Mouse (Mus musculus) liver, adult 2 months (tissue): ENCODE results near the gene Pcmtd2. TPM values are rescaled to one million over a fixed set of nuclear protein-coding genes. Genes with fewer than 3 reads are reported as not detected.
"Not testable (repeated sequence)": the region's sequence is repeated elsewhere in the genome, so short reads cannot be mapped to it uniquely, and the experiment has no call there.

Source experiments
- DNase-seq: peaks from one replicate; pipeline ENCODE4 v3.0.0-alpha.2; 2011; ENCODE audit warnings: low read depth, low spot score; ENCODE audit errors: extremely low read depth
- H3K27ac ChIP-seq: fragments of 200-500 bp; replicated peaks from 2 replicates; pipeline ENCODE4 v1.5.1; 2012; ENCODE audit warnings: low read depth, mild to moderate bottlenecking, control low read depth, inconsistent platforms, low read length; ENCODE audit not compliant: insufficient read depth
- H3K27me3 ChIP-seq: fragments of 200-500 bp; 2 replicates; pipeline ENCODE4 v1.6.1; 2012; ENCODE audit warnings: mild to moderate bottlenecking, moderate library complexity, low read length, inconsistent platforms; ENCODE audit not compliant: control insufficient read depth, insufficient read depth
- H3K36me3 ChIP-seq: fragments of 200-500 bp; 2 replicates; pipeline ENCODE4 v1.6.1; 2012; ENCODE audit warnings: low read length, inconsistent platforms; ENCODE audit not compliant: control insufficient read depth, insufficient read depth
- H3K4me1 ChIP-seq: fragments of 200-500 bp; 2 replicates; pipeline ENCODE4 v1.6.1; 2011; ENCODE audit warnings: low read length; ENCODE audit not compliant: control insufficient read depth, insufficient read depth
- H3K4me3 ChIP-seq: fragments of 200-500 bp; 2 replicates; pipeline ENCODE4 v1.5.1; 2011; ENCODE audit warnings: low read depth, mild to moderate bottlenecking, control low read depth, low read length, moderate library complexity; ENCODE audit not compliant: insufficient read depth
- H3K79me2 ChIP-seq: fragments of 200-500 bp; 2 replicates; pipeline ENCODE4 v1.6.1; 2012; ENCODE audit warnings: inconsistent platforms, mild to moderate bottlenecking, low read length, moderate library complexity; ENCODE audit not compliant: control insufficient read depth, insufficient read depth
- H3K9ac ChIP-seq: fragments of 200-500 bp; 2 replicates; pipeline ENCODE4 v1.6.1; 2012; ENCODE audit warnings: low read depth, mild to moderate bottlenecking, control low read depth, inconsistent platforms, low read length
- CTCF ChIP-seq: fragments of 200-500 bp; IDR thresholded peaks from 2 replicates; pipeline ENCODE4 v1.5.1; 2011; ENCODE audit warnings: low read depth, low read length, control low read depth
- POLR2A ChIP-seq: fragments of 200-500 bp; IDR thresholded peaks from 2 replicates; pipeline ENCODE4 v1.6.1; 2011; ENCODE audit warnings: low read length, control low read depth; ENCODE audit not compliant: insufficient read depth; ENCODE audit errors: extremely low read depth
- WGBS: fragments of 180-500 bp; shearing (Covaris S2); methylation state at CpG from one replicate; pipeline ENCODE4 v1.1.7; 2018; 5-methylcytosine and 5-hydroxymethylcytosine counted together
- polyA plus RNA-seq: library from polyadenylated mRNA; depleted of rRNA; stranded (reverse); fragments of >200 nt; gene quantifications from 2 replicates; pipeline ENCODE4 v1.2.3, GENCODE M21; 2012; rRNA removed
- total RNA-seq: library from RNA; depleted of rRNA; stranded (reverse); fragments of >200 nt; gene quantifications from 2 replicates; pipeline ENCODE4 v1.2.3, GENCODE M21; 2014; rRNA removed

The Pcmtd2 gene
- total RNA-seq (39.2 and 39.5 TPM in 2 replicates), polyA plus RNA-seq (17.1 and 19.4 TPM in 2 replicates)

DNA sequence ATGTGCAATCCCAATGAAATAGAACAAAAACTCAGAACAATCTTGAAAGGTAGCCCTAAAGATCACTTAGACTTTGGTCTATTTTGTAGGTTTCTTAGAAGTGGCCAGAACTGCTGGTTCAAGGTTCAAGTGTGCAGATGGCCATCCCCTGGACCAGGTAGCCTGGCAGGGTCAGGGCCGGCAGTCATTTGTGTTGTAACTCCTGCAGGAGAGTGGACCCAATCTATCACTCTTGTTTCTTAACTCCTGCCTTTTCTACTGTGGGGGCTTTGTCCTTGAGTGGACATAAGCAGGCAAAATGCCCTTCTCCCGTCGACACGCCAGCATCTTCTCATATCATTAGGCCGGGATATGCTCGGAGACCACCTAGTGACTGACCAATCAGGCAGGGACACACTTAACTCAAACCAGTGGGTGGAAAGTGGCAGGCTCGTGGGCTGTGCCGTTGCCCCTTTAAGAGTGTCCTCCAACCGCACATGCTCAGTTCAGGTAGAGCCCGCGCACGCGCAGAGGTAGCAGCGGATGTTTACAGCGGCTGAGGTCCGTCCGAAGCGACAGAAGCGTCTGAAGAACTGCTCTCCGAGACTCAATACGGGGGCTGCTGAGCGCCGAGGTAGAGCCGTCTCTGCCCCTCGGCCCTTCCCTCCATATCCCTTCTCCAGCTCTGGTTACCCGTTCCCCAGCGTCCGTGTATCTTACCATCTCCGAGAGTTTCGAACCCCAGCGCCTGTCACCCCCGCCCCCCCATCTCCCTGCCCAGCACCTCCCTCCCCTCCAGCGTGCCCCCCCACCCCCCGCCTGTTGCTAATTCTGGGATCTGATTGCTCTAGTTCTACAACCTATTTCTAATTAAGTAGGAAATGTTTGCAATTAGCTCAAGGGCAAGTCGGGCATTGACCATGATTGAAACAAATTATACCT lies at the start of gene Pcmtd2:
Pcmtd2 (plus strand) TSS at position 483 of the 921 bp plus-strand sequence.
- peak; percentile 81 for DNase-seq
- Histone ChIP-seq H3K79me2 (peaks cover 4% of the 10 kb centered on the region; the same call in 1 of the 2 replicates), H3K27me3 (no peaks in the 10 kb centered on the region), H3K27ac (peak within 1 kb of the TSS; percentile 69), H3K4me1 (peaks cover 4% of the 10 kb centered on the region; the same call in 1 of the 2 replicates), H3K4me3 (peak within 1 kb of the TSS; percentile 82), H3K9ac (peak within 1 kb of the TSS; percentile 82), H3K36me3 (peaks cover 18% of the 10 kb centered on the region)
- TF ChIP-seq CTCF = no peak
- TF ChIP-seq POLR2A = peak; percentile 93
- under 1% methylated on average over 35 of the region's 35 CpGs for WGBS

DNA sequence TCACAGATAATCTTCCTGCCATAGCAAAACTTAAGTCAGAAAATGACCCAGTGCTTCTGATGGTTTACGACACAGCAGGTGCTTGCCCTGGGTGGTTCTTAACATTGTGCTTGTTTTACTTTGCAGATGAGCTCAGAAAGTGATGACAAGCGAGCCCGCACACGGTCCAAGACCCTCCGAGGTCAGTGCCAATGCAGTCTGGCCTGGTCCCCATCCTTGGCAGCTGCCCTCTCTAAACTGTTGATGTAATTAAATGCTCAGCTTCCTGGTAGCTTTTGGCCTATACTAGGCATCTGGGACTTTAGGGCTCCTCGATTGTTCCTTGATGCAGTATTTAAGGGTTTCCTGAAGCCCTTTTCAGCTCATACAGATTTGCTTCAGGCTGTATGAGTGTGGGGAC lies 48.3 kb upstream of the Pcmtd2 start:
- Histone ChIP-seq H3K27me3 (no peaks in the 10 kb centered on the region), H3K27ac (no peak overlapping the region), H3K79me2 (no peaks in the 10 kb centered on the region), H3K9ac (no peak overlapping the region), H3K36me3 (no peaks in the 10 kb centered on the region), H3K4me1 (no peaks in the 10 kb centered on the region), H3K4me3 (no peak overlapping the region)
- DNase-seq = no peak
- WGBS = 80% methylated on average over 6 of the region's 6 CpGs
- TF ChIP-seq CTCF (no peak), POLR2A (no peak)

DNA sequence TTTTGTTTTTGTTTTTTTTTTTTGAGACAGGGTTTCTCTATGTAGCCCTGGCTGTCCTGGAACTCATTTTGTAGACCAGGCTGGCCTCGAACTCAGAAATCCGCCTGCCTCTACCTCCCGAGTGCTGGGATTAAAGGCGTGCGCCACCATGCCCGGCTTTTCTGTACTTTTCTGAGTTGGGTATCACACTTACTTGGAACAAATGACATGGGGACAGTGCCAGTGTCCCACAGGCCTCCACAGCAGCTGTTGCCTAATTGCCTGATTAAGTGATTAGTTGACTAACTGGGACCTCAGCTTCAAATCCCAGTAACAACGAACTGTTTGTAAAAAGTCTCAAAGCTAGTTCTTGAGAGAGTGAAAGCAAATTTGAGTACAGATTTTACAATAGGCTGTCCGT lies 44.5 kb upstream of the Pcmtd2 start:
- H3K27me3 ChIP-seq, H3K9ac ChIP-seq, H3K4me3 ChIP-seq, H3K79me2 ChIP-seq, H3K4me1 ChIP-seq, H3K27ac ChIP-seq, H3K36me3 ChIP-seq, DNase-seq: not testable (repeated sequence)
- WGBS = 76% methylated on average over 8 of the region's 8 CpGs

DNA sequence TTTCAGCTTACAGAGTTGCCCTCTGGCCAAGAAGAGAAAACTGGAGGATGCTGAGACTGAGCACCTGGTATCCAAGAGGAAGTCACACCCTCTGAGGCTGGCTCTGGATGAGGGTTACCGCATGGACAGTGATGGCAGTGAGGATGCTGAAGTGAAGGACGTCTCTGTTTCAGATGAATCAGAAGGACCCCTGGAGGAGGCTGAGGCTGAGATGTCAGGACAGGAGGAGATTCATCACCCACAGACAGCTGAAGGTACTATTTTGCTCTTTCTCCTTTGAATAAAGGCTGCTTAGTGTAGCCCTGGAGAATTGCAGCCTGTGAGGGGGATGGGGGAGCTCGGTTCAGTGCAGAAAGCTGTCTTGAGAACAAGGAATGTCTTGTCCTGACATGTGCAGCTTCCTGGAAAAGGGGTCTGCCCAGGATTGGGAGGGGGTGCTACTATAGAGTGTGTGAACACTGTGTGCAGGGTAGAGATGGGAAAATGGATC lies 42.0 kb upstream of the Pcmtd2 start:
- WGBS = 76% methylated on average over 3 of the region's 3 CpGs
- DNase-seq = no peak
- Histone ChIP-seq H3K27me3 (no peaks in the 10 kb centered on the region), H3K79me2 (no peaks in the 10 kb centered on the region), H3K36me3 (no peaks in the 10 kb centered on the region), H3K9ac (no peak overlapping the region), H3K27ac (no peak overlapping the region), H3K4me1 (no peaks in the 10 kb centered on the region), H3K4me3 (no peak overlapping the region)
- no peak for TF ChIP-seq CTCF
- TF ChIP-seq POLR2A = no peak

DNA sequence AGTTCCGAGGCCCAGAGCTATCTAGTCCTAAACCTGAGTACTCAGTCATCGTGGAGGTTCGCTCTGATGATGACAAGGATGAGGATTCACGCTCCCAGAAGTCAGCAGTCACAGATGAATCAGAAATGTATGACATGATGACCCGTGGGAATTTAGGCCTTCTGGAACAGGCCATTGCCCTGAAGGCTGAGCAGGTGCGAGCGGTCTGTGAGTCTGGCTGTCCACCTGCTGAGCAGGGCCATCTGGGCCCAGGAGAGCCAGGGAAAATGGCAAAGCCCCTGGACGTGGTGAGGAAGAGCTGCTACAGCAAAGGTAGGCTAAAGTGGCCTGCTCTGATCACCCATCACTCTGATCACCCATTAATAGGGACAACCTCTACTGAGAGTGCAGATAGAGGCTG lies 40.0 kb upstream of the Pcmtd2 start:
- H3K27me3 ChIP-seq = no peaks in the 10 kb centered on the region
- no peak overlapping the region for H3K27ac ChIP-seq
- 84% methylated on average over 8 of the region's 8 CpGs for WGBS
- TF ChIP-seq CTCF = no peak
- TF ChIP-seq POLR2A = no peak
- DNase-seq = no peak
- no peak overlapping the region for H3K4me3 ChIP-seq
- H3K79me2 ChIP-seq = no peaks in the 10 kb centered on the region
- H3K36me3 ChIP-seq = no peaks in the 10 kb centered on the region
- H3K9ac ChIP-seq = no peak overlapping the region
- no peaks in the 10 kb centered on the region for H3K4me1 ChIP-seq
